Mouse (Mus musculus) liver, embryonic 14.5 days (tissue): Measurements from ENCODE around the gene Gon4l.

Experiments used
- CTCF ChIP-seq: IDR thresholded peaks from 2 replicates; pipeline ENCODE4 v1.5.1; 2016; ENCODE audit warnings: antibody characterized with exemption, low read depth, control low read depth
- EP300 ChIP-seq: IDR thresholded peaks from 2 replicates; pipeline ENCODE4 v1.6.1; 2016; ENCODE audit warnings: antibody characterized with exemption, low read depth

- TF ChIP-seq CTCF (no peak), EP300 (no peak)
These were observed 116.3 kb downstream of the Gon4l start for GRCm38 (mm10) chr3:88951327-88951800.
